Mouse (Mus musculus) gastrocnemius, postnatal 14 days (tissue): ENCODE measurements around the gene Tbc1d10a. TPM values are rescaled to one million over a fixed set of nuclear protein-coding genes. Genes with fewer than 3 reads are reported as not detected.

ENCODE experiments used
- DNase-seq: peaks from one replicate; pipeline ENCODE4 v3.0.0; 2021; ENCODE audit warnings: mixed read lengths
- intact Hi-C: fragments of 180-260 bp; cut with DNase I; formaldehyde crosslinking; loops from one replicate; pipeline ENCODE4 v1.15.1; 2025; ENCODE audit warnings: low total_unique reads
- microRNA-seq, 2 experiments: library from miRNA; unstranded; fragments of <30 nt; microRNA quantifications; one replicate each; pipeline ENCODE4 v1.2.0; 2021
- total RNA-seq, 2 experiments: library from RNA; stranded (reverse); gene quantifications; 2 replicates each; pipeline ENCODE4 v1.2.3; 2021

Gene Tbc1d10a
- total RNA-seq, 2 experiments from 2014 or later, result 5.3 to 5.4 TPM

- DNase-seq, result no peak
- intact Hi-C loops, result loop anchor here (2.0 kb wide), 2 partner anchors 37 to 165 kb away; no protein-coding TSS in a partner anchor
These were observed 71.2 kb downstream of the Tbc1d10a start for GRCm38 (mm10) chr11:4257756-4258155.

- intact Hi-C loops, result loop anchor here (2.0 kb wide), 2 partner anchors 38 to 164 kb away; no protein-coding TSS in a partner anchor
- peak; percentile 73 for DNase-seq
These were observed 72.1 kb downstream of the Tbc1d10a start for GRCm38 (mm10) chr11:4258657-4259082.

GRCm38 (mm10) chr11:4260463-4261187, 74.0 kb downstream of the Tbc1d10a start:
- intact Hi-C loops, result no loop called here

GRCm38 (mm10) chr11:4261188-4261494, 74.6 kb downstream of the Tbc1d10a start:
- intact Hi-C loops, result no loop called here
- DNase-seq, result peak; percentile 73

More at GRCm38 (mm10) chr11:4260463-4261187, 74.0 kb downstream of the Tbc1d10a start:
- peak; percentile 63 for DNase-seq

GRCm38 (mm10) chr11:4261969-4262368, 75.4 kb downstream of the Tbc1d10a start:
- intact Hi-C loops, result no loop called here
- DNase-seq, result no peak

GRCm38 (mm10) chr11:4262847-4263246, 76.3 kb downstream of the Tbc1d10a start:
- DNase-seq, result no peak
- intact Hi-C loops, result no loop called here

- no peak for DNase-seq
- intact Hi-C loops, result no loop called here
These were observed 76.7 kb downstream of the Tbc1d10a start for GRCm38 (mm10) chr11:4263296-4263695.

- peak; percentile 73 for DNase-seq
- intact Hi-C loops, result no loop called here
These were observed 77.5 kb downstream of the Tbc1d10a start for GRCm38 (mm10) chr11:4264066-4264465.

Small RNAs within 50 kb of the gene (microRNA-seq; reads per million reads assigned to microRNA genes)
- 0 to 1.9 reads per million in 2 experiments for gene Mir3060

Other genes starting within 250 kb of the Tbc1d10a start
- gene Pes1, start 222.8 kb upstream of the Tbc1d10a start, total RNA-seq, result 10 to 100 TPM; 32.2 to 37.1 TPM
- not detected for gene 4930556J24Rik, start 210.0 kb upstream of the Tbc1d10a start, total RNA-seq
- 1 to 10 TPM; 1.1 to 3.0 TPM for gene Gal3st1, start 203.2 kb upstream of the Tbc1d10a start, total RNA-seq
- not detected for gene Sec14l4, start 155.3 kb upstream of the Tbc1d10a start, total RNA-seq
- gene Sec14l3, start 121.9 kb upstream of the Tbc1d10a start, total RNA-seq, result not detected
- gene Mtfp1, start 91.3 kb upstream of the Tbc1d10a start, total RNA-seq, result 10 to 100 TPM; 40.8 to 47.8 TPM
- gene Sec14l2, start 63.4 kb upstream of the Tbc1d10a start, total RNA-seq, result under 1 TPM; 0.95 to 0.96 TPM
- 1 to 10 TPM; 6.3 to 8.7 TPM for gene Rnf215, start 51.6 kb upstream of the Tbc1d10a start, total RNA-seq
- gene Ccdc157, start 26.5 kb upstream of the Tbc1d10a start, total RNA-seq, result 1 to 10 TPM; 3.3 to 5.6 TPM
- 10 to 100 TPM; 17.1 to 22.8 TPM for gene Sf3a1, start 26.4 kb upstream of the Tbc1d10a start, total RNA-seq
- gene Castor1, start 31.4 kb downstream of the Tbc1d10a start, total RNA-seq, result 1 to 10 TPM; 4.3 to 8.9 TPM
- gene Osm, start 49.6 kb downstream of the Tbc1d10a start, total RNA-seq, result not detected
- gene Lif, start 70.8 kb downstream of the Tbc1d10a start, total RNA-seq, result under 1 TPM; 0.24 to 0.45 TPM